Mouse (Mus musculus) embryonic facial prominence, embryonic 11.5 days (tissue): ENCODE results near the gene Galnt17. TPM values are rescaled to one million over a fixed set of nuclear protein-coding genes. Genes with fewer than 3 reads are reported as not detected.

ENCODE experiments used
- ATAC-seq: fragments of 200-750 bp; cut with Nextera tagmentation; replicated peaks from 2 replicates; pipeline ENCODE4 v1.8.0; 2017; ENCODE audit warnings: low read depth; ENCODE audit not compliant: insufficient number of reproducible peaks, low FRiP score, low TSS enrichment
- DNase-seq: peaks from one replicate; pipeline ENCODE4 v3.0.0-alpha.2; 2015; ENCODE audit warnings: low spot score
- H3K27ac ChIP-seq: fragments of 300-500 bp; sonication (generic); replicated peaks from 2 replicates; pipeline ENCODE4 v1.5.1; 2014; ENCODE audit warnings: mild to moderate bottlenecking, low read depth, low read length, control low read depth
- H3K27me3 ChIP-seq: fragments of 300-500 bp; sonication (generic); 2 replicates; pipeline ENCODE4 v1.6.1; 2014; ENCODE audit warnings: mild to moderate bottlenecking, low read length, moderate library complexity, mixed read lengths; ENCODE audit not compliant: control insufficient read depth, insufficient read depth
- H3K36me3 ChIP-seq: fragments of 300-500 bp; sonication (generic); replicated peaks from 2 replicates; pipeline ENCODE4 v1.6.1; 2014; ENCODE audit warnings: low read depth, mild to moderate bottlenecking, low read length, moderate library complexity, mixed read lengths; ENCODE audit not compliant: control insufficient read depth, insufficient read depth
- H3K4me1 ChIP-seq: fragments of 300-500 bp; sonication (generic); 2 replicates; pipeline ENCODE4 v1.6.1; 2014; ENCODE audit warnings: low read length, mixed read lengths; ENCODE audit not compliant: control insufficient read depth, insufficient read depth
- H3K4me2 ChIP-seq: fragments of 300-500 bp; sonication (generic); 2 replicates; pipeline ENCODE4 v1.6.1; 2014; ENCODE audit warnings: low read depth, mild to moderate bottlenecking, control low read depth, low read length, moderate library complexity
- H3K4me3 ChIP-seq: fragments of 300-500 bp; sonication (generic); 2 replicates; pipeline ENCODE4 v1.5.1; 2014; ENCODE audit warnings: low read depth, low read length, control low read depth
- H3K9ac ChIP-seq: fragments of 300-500 bp; sonication (generic); replicated peaks from 2 replicates; pipeline ENCODE4 v1.6.1; 2014; ENCODE audit warnings: mild to moderate bottlenecking, control low read depth, low read length
- H3K9me3 ChIP-seq: fragments of 300-500 bp; sonication (generic); replicated peaks from 2 replicates; pipeline ENCODE4 v1.6.1; 2016; ENCODE audit warnings: mild to moderate bottlenecking, low read length, inconsistent platforms, mixed read lengths; ENCODE audit not compliant: control insufficient read depth
- WGBS: fragments of 180-500 bp; shearing (Covaris S2); extraction: QIAGEN DNeasy Blood & Tissue Kit; methylation state at CpG from one replicate; pipeline ENCODE4 v1.1.7; 2014; 5-methylcytosine and 5-hydroxymethylcytosine counted together
- polyA plus RNA-seq: library from polyadenylated mRNA; unstranded; fragments of >200 nt; fragmentation: Nextera tagmentation; extraction: Ambion mirVana; gene quantifications from 2 replicates; pipeline ENCODE4 v1.2.1, GENCODE M21; 2014

Galnt17 gene
- polyA plus RNA-seq, 1 experiment from 2014 or later, result 0.79 TPM

GRCm38 (mm10) chr5:131201146-131201545, 107.2 kb downstream of the Galnt17 start:
- H3K4me2 ChIP-seq, result no peak overlapping the region
- no peaks in the 10 kb centered on the region for H3K4me1 ChIP-seq
- WGBS, result 64% methylated on average over 2 of the region's 2 CpGs
- H3K36me3 ChIP-seq, result no peaks in the 10 kb centered on the region
- H3K27me3 ChIP-seq, result no peaks in the 10 kb centered on the region
- H3K9ac ChIP-seq, result no peak overlapping the region
- no peak overlapping the region for H3K4me3 ChIP-seq
- H3K9me3 ChIP-seq, result no peaks in the 10 kb centered on the region
- H3K27ac ChIP-seq, result no peak overlapping the region
- ATAC-seq (no peak), DNase-seq (no peak)

GRCm38 (mm10) chr5:131192311-131192710, 116.0 kb downstream of the Galnt17 start:
- Histone ChIP-seq H3K27me3 (no peaks in the 10 kb centered on the region), H3K4me2 (no peak overlapping the region), H3K9me3 (no peaks in the 10 kb centered on the region), H3K4me3 (no peak overlapping the region), H3K9ac (no peak overlapping the region), H3K27ac (no peak overlapping the region), H3K36me3 (no peaks in the 10 kb centered on the region), H3K4me1 (no peaks in the 10 kb centered on the region)
- WGBS, result 77% methylated on average over 3 of the region's 3 CpGs
- no peak for DNase-seq
- no peak for ATAC-seq

DNA sequence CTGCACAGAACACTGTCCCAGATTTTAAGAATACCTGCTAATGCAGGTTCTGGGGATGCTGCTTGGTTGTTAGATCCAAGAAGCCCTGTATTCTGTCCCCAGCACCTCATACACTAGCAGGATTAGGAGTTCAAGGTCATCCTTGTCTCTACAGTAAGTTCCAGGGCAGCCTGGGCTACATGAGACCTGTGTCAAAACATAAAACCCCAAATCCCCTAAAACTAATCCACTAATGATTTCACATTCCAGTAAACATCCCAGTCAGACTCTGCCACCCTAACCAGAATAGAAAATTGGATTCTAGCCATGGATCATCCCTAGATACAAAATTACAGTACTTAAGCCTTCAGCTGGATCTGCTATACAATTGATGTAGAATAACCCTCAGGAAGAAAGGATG, 123.7 kb downstream of the Galnt17 start:
- H3K27me3 ChIP-seq, result no peaks in the 10 kb centered on the region
- ATAC-seq (no peak), DNase-seq (no peak)
- no peaks in the 10 kb centered on the region for H3K9me3 ChIP-seq
- no peaks in the 10 kb centered on the region for H3K36me3 ChIP-seq
- no peak overlapping the region for H3K27ac ChIP-seq
- H3K4me3 ChIP-seq, result no peak overlapping the region
- no peaks in the 10 kb centered on the region for H3K4me1 ChIP-seq
- H3K9ac ChIP-seq, result no peak overlapping the region
- no peak overlapping the region for H3K4me2 ChIP-seq

DNA sequence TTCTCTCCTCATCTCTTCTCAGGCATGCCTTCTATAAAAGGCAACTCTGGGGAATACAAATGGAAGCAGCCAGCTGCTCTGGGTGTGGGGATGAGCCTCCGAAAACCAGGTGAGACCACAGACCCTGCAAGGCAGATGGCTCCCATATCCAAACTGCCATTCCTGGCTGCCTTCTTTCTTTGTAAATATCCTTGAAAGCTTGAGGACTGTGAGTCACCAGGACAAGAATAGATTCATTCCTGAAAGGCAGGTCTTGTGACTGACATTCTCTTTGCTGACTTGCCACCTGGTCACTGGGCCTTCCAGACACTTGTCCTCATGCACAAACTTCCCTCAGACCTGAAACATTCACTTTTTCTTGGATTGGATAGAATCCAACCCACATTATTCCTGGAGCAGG, 127.1 kb downstream of the Galnt17 start:
- H3K4me3 ChIP-seq, result no peak overlapping the region
- no peak overlapping the region for H3K4me2 ChIP-seq
- ATAC-seq (no peak), DNase-seq (no peak)
- no peaks in the 10 kb centered on the region for H3K36me3 ChIP-seq
- no peaks in the 10 kb centered on the region for H3K27me3 ChIP-seq
- no peaks in the 10 kb centered on the region for H3K9me3 ChIP-seq
- H3K4me1 ChIP-seq, result no peaks in the 10 kb centered on the region
- WGBS, result 84% methylated on average over 1 of the region's 1 CpGs
- H3K9ac ChIP-seq, result no peak overlapping the region
- no peak overlapping the region for H3K27ac ChIP-seq

DNA sequence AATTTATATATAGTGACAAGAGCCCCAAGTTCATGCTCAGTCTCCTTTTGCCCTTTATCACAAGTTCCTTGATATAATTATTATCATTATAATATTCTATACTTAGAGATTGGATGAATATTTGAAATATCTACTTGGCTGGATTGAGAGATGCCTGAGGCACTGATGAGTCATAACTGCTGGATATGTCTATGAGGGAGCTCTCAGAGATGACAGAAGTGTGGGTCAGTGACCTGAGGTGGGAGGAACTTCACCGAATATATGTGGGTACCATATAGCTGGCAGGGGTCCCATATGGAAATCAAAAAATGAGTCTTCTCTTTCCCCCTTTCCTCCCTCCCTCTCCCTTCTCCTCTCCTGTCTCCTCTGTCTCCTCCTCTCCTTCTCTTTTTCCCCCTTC, 127.5 kb downstream of the Galnt17 start:
- no peak overlapping the region for H3K27ac ChIP-seq
- no peaks in the 10 kb centered on the region for H3K9me3 ChIP-seq
- H3K27me3 ChIP-seq, result no peaks in the 10 kb centered on the region
- H3K36me3 ChIP-seq, result no peaks in the 10 kb centered on the region
- WGBS, result 83% methylated on average over 1 of the region's 1 CpGs
- no peaks in the 10 kb centered on the region for H3K4me1 ChIP-seq
- DNase-seq, result no peak
- no peak overlapping the region for H3K4me2 ChIP-seq
- no peak overlapping the region for H3K4me3 ChIP-seq
- ATAC-seq, result no peak
- H3K9ac ChIP-seq, result no peak overlapping the region

DNA sequence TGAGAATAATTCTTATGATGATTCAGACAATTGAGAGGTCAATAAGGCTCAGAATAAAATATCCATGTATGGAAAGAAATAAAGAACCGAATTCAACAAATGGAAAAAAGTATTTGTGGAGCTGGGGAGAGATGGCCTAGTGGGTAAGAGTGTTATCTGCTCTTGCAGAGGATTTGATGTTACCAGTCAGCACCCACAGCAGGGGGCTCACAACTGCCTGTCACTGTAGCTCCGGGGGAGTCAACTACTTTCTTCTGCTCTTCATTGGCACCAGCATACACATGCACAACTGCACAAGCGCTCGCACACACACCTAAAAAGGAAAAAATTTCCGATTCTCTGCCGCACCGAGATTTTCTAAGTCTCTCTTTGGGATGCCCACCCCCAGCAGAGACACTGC, 130.4 kb downstream of the Galnt17 start:
- Histone ChIP-seq H3K27me3 (no peaks in the 10 kb centered on the region), H3K4me2 (no peak overlapping the region), H3K4me1 (no peaks in the 10 kb centered on the region), H3K4me3 (no peak overlapping the region), H3K36me3 (no peaks in the 10 kb centered on the region), H3K27ac (no peak overlapping the region), H3K9ac (no peak overlapping the region), H3K9me3 (no peaks in the 10 kb centered on the region)
- 56% methylated on average over 7 of the region's 7 CpGs for WGBS
- DNase-seq (no peak), ATAC-seq (no peak)

DNA sequence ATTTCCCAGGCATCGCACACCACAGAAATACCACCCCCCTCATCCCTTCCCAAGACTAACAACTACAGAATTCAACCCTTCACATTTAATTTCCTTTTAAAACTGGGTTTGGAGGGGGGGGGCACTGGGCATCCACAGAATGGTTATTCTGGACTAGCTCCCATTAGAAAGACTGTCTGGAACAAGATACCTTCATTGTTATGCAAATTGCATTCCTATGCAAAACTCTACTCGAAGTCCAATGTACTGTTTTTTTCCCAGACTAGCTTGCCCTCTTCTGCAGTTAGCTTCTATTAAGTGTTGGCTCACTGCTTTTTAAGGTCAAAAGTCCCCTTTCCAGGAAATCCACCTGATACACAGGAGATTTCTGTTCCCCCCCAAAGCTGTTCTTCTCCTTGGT, 131.1 kb downstream of the Galnt17 start:
- Histone ChIP-seq H3K4me3 (no peak overlapping the region), H3K4me1 (no peaks in the 10 kb centered on the region), H3K4me2 (no peak overlapping the region), H3K27me3 (no peaks in the 10 kb centered on the region), H3K36me3 (no peaks in the 10 kb centered on the region), H3K27ac (no peak overlapping the region), H3K9me3 (no peaks in the 10 kb centered on the region), H3K9ac (no peak overlapping the region)
- DNase-seq (no peak), ATAC-seq (no peak)
- 38% methylated on average over 2 of the region's 2 CpGs for WGBS

- H3K4me1 ChIP-seq, result no peaks in the 10 kb centered on the region
- DNase-seq (no peak), ATAC-seq (no peak)
- 76% methylated on average over 6 of the region's 6 CpGs for WGBS
- no peak overlapping the region for H3K9ac ChIP-seq
- H3K27me3 ChIP-seq, result no peaks in the 10 kb centered on the region
- H3K4me3 ChIP-seq, result no peak overlapping the region
- no peaks in the 10 kb centered on the region for H3K9me3 ChIP-seq
- no peaks in the 10 kb centered on the region for H3K36me3 ChIP-seq
- H3K4me2 ChIP-seq, result no peak overlapping the region
- H3K27ac ChIP-seq, result no peak overlapping the region
Measured at GRCm38 (mm10) chr5:131169186-131169585, 139.1 kb downstream of the Galnt17 start.

GRCm38 (mm10) chr5:131167366-131167765, 140.9 kb downstream of the Galnt17 start:
- no peak overlapping the region for H3K4me3 ChIP-seq
- H3K36me3 ChIP-seq, result no peaks in the 10 kb centered on the region
- H3K4me2 ChIP-seq, result no peak overlapping the region
- H3K27ac ChIP-seq, result no peak overlapping the region
- DNase-seq (no peak), ATAC-seq (no peak)
- 75% methylated on average over 5 of the region's 5 CpGs for WGBS
- no peaks in the 10 kb centered on the region for H3K4me1 ChIP-seq
- H3K9ac ChIP-seq, result no peak overlapping the region
- no peaks in the 10 kb centered on the region for H3K9me3 ChIP-seq
- H3K27me3 ChIP-seq, result no peaks in the 10 kb centered on the region
